Mouse (Mus musculus) cortical plate, adult 2 months (tissue): ENCODE measurements around the gene Gm2a.

Source experiments
- CTCF ChIP-seq: fragments of 200-500 bp; IDR thresholded peaks from 2 replicates; pipeline ENCODE4 v1.5.1; 2011; ENCODE audit warnings: mild to moderate bottlenecking, control low read depth, low read length; ENCODE audit not compliant: insufficient read depth; ENCODE audit errors: extremely low read depth
- POLR2A ChIP-seq: fragments of 200-500 bp; IDR thresholded peaks from 2 replicates; pipeline ENCODE4 v1.6.1; 2011; ENCODE audit warnings: mild to moderate bottlenecking, low read length, control low read depth; ENCODE audit not compliant: insufficient read depth; ENCODE audit errors: extremely low read depth

DNA sequence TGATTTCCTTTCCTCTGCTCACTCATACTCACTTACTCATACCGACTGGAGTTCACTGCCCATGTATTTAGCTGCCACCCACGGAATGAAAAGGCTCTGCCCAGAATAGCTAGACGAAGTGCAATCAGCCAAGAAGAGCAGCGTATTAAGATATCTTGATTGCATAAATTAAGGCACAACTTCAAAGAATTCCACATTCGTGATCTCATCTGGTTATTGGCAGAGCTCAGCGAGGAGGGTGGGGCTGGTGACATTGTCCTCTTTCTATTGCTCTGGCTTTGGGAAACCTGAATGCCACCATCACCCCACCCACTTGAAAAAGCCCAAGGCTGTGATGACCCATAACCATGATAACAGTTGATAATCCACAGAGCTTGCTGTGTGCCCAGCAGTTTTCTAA is 30.0 kb downstream of the Gm2a start:
- TF ChIP-seq CTCF (no peak), POLR2A (no peak)
